Mouse (Mus musculus) liver, postnatal 0 days (tissue): Measurements from ENCODE around the gene Mrps25. TPM values are rescaled to one million over a fixed set of nuclear protein-coding genes. Genes with fewer than 3 reads are reported as not detected.

Source experiments
- ATAC-seq: fragments of 200-750 bp; cut with Nextera tagmentation; 2 replicates; pipeline ENCODE4 v1.8.0; 2017; ENCODE audit warnings: mild to moderate bottlenecking, moderate library complexity
- DNase-seq: peaks from one replicate; pipeline ENCODE4 v3.0.0-alpha.2; 2016
- H3K27ac ChIP-seq: fragments of 300-500 bp; sonication (generic); 2 replicates; pipeline ENCODE4 v1.5.1; 2014; ENCODE audit warnings: antibody characterized with exemption, moderate library complexity, mild to moderate bottlenecking, low read depth
- H3K27me3 ChIP-seq: fragments of 300-500 bp; sonication (generic); 2 replicates; pipeline ENCODE4 v1.6.1; 2014; ENCODE audit warnings: low read length, control low read depth, mixed read lengths; ENCODE audit not compliant: insufficient read depth
- H3K36me3 ChIP-seq: fragments of 300-500 bp; sonication (generic); replicated peaks from 2 replicates; pipeline ENCODE4 v1.6.1; 2014; ENCODE audit warnings: mild to moderate bottlenecking, control low read depth, low read length, moderate library complexity, mixed read lengths; ENCODE audit not compliant: insufficient read depth
- H3K4me1 ChIP-seq: fragments of 300-500 bp; sonication (generic); 2 replicates; pipeline ENCODE4 v1.6.1; 2014; ENCODE audit warnings: antibody characterized with exemption, mild to moderate bottlenecking, control low read depth; ENCODE audit not compliant: insufficient read depth
- H3K4me2 ChIP-seq: fragments of 300-500 bp; sonication (generic); 2 replicates; pipeline ENCODE4 v1.6.1; 2014; ENCODE audit warnings: low read depth, mild to moderate bottlenecking, low read length, moderate library complexity, mixed read lengths
- H3K4me3 ChIP-seq: fragments of 300-500 bp; sonication (generic); 2 replicates; pipeline ENCODE4 v1.5.1; 2014; ENCODE audit warnings: low read depth, low read length
- H3K9ac ChIP-seq: fragments of 300-500 bp; sonication (generic); replicated peaks from 2 replicates; pipeline ENCODE4 v1.6.1; 2014; ENCODE audit warnings: mild to moderate bottlenecking, moderate library complexity
- H3K9me3 ChIP-seq: fragments of 300-500 bp; sonication (generic); 2 replicates; pipeline ENCODE4 v1.6.1; 2016; ENCODE audit warnings: mild to moderate bottlenecking, control low read depth, low read length, mixed read lengths
- CTCF ChIP-seq: sonication (generic); IDR thresholded peaks from 2 replicates; pipeline ENCODE4 v1.5.1; 2016; ENCODE audit warnings: antibody characterized with exemption, low read depth
- EP300 ChIP-seq: IDR thresholded peaks from 2 replicates; pipeline ENCODE4 v1.6.1; 2016; ENCODE audit warnings: antibody characterized with exemption, low read depth, mild to moderate bottlenecking
- WGBS: fragments of 180-500 bp; shearing (Covaris S2); extraction: QIAGEN DNeasy Blood & Tissue Kit; methylation state at CpG from one replicate; pipeline ENCODE4 v1.1.7; 2014; ENCODE audit not compliant: insufficient replicate concordance; 5-methylcytosine and 5-hydroxymethylcytosine counted together
- polyA plus RNA-seq: library from polyadenylated mRNA; unstranded; fragments of >200 nt; fragmentation: Nextera tagmentation; extraction: Ambion mirVana; gene quantifications from 2 replicates; pipeline ENCODE4 v1.2.1, GENCODE M21; 2015

Mrps25 gene
- polyA plus RNA-seq, 1 experiment from 2014 or later: 23.8 TPM

- ATAC-seq: peak; percentile 55
- TF ChIP-seq CTCF (no peak), EP300 (no peak)
- H3K9me3 ChIP-seq: no peaks in the 10 kb centered on the region
- no peaks in the 10 kb centered on the region for H3K36me3 ChIP-seq
- H3K4me1 ChIP-seq: peaks cover 4% of the 10 kb centered on the region
- H3K9ac ChIP-seq: no peak overlapping the region
- no peak for DNase-seq
- no peak overlapping the region for H3K4me2 ChIP-seq
- H3K27ac ChIP-seq: peak overlapping the region; percentile 30; the same call in 1 of the 2 replicates
- WGBS: 60% methylated on average over 3 of the region's 3 CpGs
- no peaks in the 10 kb centered on the region for H3K27me3 ChIP-seq
- H3K4me3 ChIP-seq: no peak overlapping the region
Observed at GRCm38 (mm10) chr6:92222021-92222420, 38.2 kb upstream of the Mrps25 start.

- ATAC-seq (peak; percentile 84), DNase-seq (no peak)
- Histone ChIP-seq H3K4me2 (no peak overlapping the region), H3K36me3 (no peaks in the 10 kb centered on the region), H3K27me3 (no peaks in the 10 kb centered on the region), H3K9ac (no peak overlapping the region), H3K27ac (peak overlapping the region; percentile 30; the same call in 1 of the 2 replicates), H3K4me1 (peaks cover 4% of the 10 kb centered on the region), H3K4me3 (no peak overlapping the region), H3K9me3 (no peaks in the 10 kb centered on the region)
- WGBS: 50% methylated on average over 6 of the region's 6 CpGs
- TF ChIP-seq EP300 (no peak), CTCF (no peak)
Observed at GRCm38 (mm10) chr6:92221604-92222003, 37.8 kb upstream of the Mrps25 start.

GRCm38 (mm10) chr6:92219445-92219844 lies 35.6 kb upstream of the Mrps25 start:
- ATAC-seq (peak; percentile 47), DNase-seq (peak; percentile 66)
- TF ChIP-seq EP300 (no peak), CTCF (peak; percentile 80)
- peaks cover 7% of the 10 kb centered on the region for H3K4me1 ChIP-seq
- H3K36me3 ChIP-seq: no peaks in the 10 kb centered on the region
- no peak overlapping the region for H3K9ac ChIP-seq
- no peak overlapping the region for H3K4me3 ChIP-seq
- no peak overlapping the region for H3K4me2 ChIP-seq
- no peak overlapping the region for H3K27ac ChIP-seq
- no peaks in the 10 kb centered on the region for H3K9me3 ChIP-seq
- 44% methylated on average over 3 of the region's 3 CpGs for WGBS
- H3K27me3 ChIP-seq: no peaks in the 10 kb centered on the region

GRCm38 (mm10) chr6:92214773-92215449 lies 31.1 kb upstream of the Mrps25 start, which contains the start of gene Rbsn:
Rbsn (minus strand) TSS chr6:92214925.
- TF ChIP-seq CTCF (peak; percentile 7; the same call in 1 of the 2 replicates), EP300 (no peak)
- Histone ChIP-seq H3K36me3 (no peaks in the 10 kb centered on the region), H3K9me3 (no peaks in the 10 kb centered on the region), H3K27ac (peak within 1 kb of the TSS; percentile 58), H3K4me2 (peak within 1 kb of the TSS; percentile 98), H3K4me1 (peaks cover 10% of the 10 kb centered on the region), H3K27me3 (no peaks in the 10 kb centered on the region), H3K4me3 (peak within 1 kb of the TSS; percentile 95), H3K9ac (peak within 1 kb of the TSS; percentile 97)
- peak; percentile 97 for ATAC-seq
- DNase-seq: peak; percentile 93
- 11% methylated on average over 35 of the region's 35 CpGs for WGBS

- peak overlapping the region; percentile 95 for H3K4me3 ChIP-seq
- H3K4me1 ChIP-seq: peaks cover 10% of the 10 kb centered on the region
- ATAC-seq (peak; percentile 57), DNase-seq (peak; percentile 20)
- H3K4me2 ChIP-seq: peak overlapping the region; percentile 98
- 0 out of 2 replicates have a peak, but pooled peaks cover 3% of the 10 kb centered on the region for H3K36me3 ChIP-seq
- peak overlapping the region; percentile 58 for H3K27ac ChIP-seq
- H3K9me3 ChIP-seq: no peaks in the 10 kb centered on the region
- no peak for TF ChIP-seq EP300
- TF ChIP-seq CTCF: no peak
- H3K9ac ChIP-seq: peak overlapping the region; percentile 97
- H3K27me3 ChIP-seq: no peaks in the 10 kb centered on the region
- 1% methylated on average over 48 of the region's 48 CpGs for WGBS
Observed at GRCm38 (mm10) chr6:92214055-92214772, 30.4 kb upstream of the Mrps25 start.

- no peak for TF ChIP-seq EP300
- TF ChIP-seq CTCF: no peak
- ATAC-seq: no peak
- Histone ChIP-seq H3K27ac (no peak overlapping the region), H3K4me2 (no peak overlapping the region), H3K4me3 (no peak overlapping the region), H3K27me3 (no peaks in the 10 kb centered on the region), H3K9ac (no peak overlapping the region), H3K9me3 (no peaks in the 10 kb centered on the region), H3K36me3 (peaks cover 58% of the 10 kb centered on the region), H3K4me1 (no peaks in the 10 kb centered on the region)
- WGBS: 79% methylated on average over 8 of the region's 8 CpGs
- DNase-seq: no peak
Observed at GRCm38 (mm10) chr6:92199414-92199813, 15.6 kb upstream of the Mrps25 start.
